Mouse (Mus musculus) spleen, adult 2 months (tissue): ENCODE data around the gene Slc9a9. TPM values are rescaled to one million over a fixed set of nuclear protein-coding genes. Genes with fewer than 3 reads are reported as not detected.

ENCODE experiments used
- DNase-seq, 2 experiments: peaks; one replicate each; pipeline versions ENCODE4 v3.0.0 to v3.0.0-alpha.2; 2012 to 2021; ENCODE audit warnings: low spot score in 2 of 2, low read depth in 1 of 2
- H3K27ac ChIP-seq: fragments of 200-500 bp; 2 replicates; pipeline ENCODE4 v1.5.1; 2012; ENCODE audit warnings: low read length, inconsistent platforms; ENCODE audit not compliant: insufficient read depth
- H3K27me3 ChIP-seq: fragments of 200-500 bp; 2 replicates; pipeline ENCODE4 v1.6.1; 2012; ENCODE audit warnings: mild to moderate bottlenecking, moderate library complexity, low read length, inconsistent platforms; ENCODE audit not compliant: control insufficient read depth, insufficient read depth
- H3K36me3 ChIP-seq: fragments of 200-500 bp; 2 replicates; pipeline ENCODE4 v1.6.1; 2012; ENCODE audit warnings: mild to moderate bottlenecking, low read length, inconsistent platforms; ENCODE audit not compliant: control insufficient read depth, insufficient read depth
- H3K4me1 ChIP-seq: fragments of 200-500 bp; 2 replicates; pipeline ENCODE4 v1.6.1; 2011; ENCODE audit warnings: inconsistent platforms; ENCODE audit not compliant: control insufficient read depth, insufficient read depth, insufficient read length
- H3K4me3 ChIP-seq: fragments of 200-500 bp; 2 replicates; pipeline ENCODE4 v1.5.1; 2011; ENCODE audit warnings: mild to moderate bottlenecking, inconsistent platforms; ENCODE audit not compliant: insufficient read depth, insufficient read length; ENCODE audit errors: extremely low read depth
- CTCF ChIP-seq: fragments of 200-500 bp; IDR thresholded peaks from 2 replicates; pipeline ENCODE4 v1.5.1; 2011; ENCODE audit warnings: mild to moderate bottlenecking, inconsistent platforms; ENCODE audit not compliant: insufficient read depth, insufficient read length, insufficient replicate concordance; ENCODE audit errors: extremely low read depth
- POLR2A ChIP-seq: fragments of 200-500 bp; IDR thresholded peaks from 2 replicates; pipeline ENCODE4 v1.6.1; 2011; ENCODE audit warnings: low read depth, low read length, inconsistent platforms
- WGBS: fragments of 180-500 bp; shearing (Covaris S2); methylation state at CpG from one replicate; pipeline ENCODE4 v1.1.7; 2018; 5-methylcytosine and 5-hydroxymethylcytosine counted together
- polyA plus RNA-seq: library from polyadenylated mRNA; depleted of rRNA; stranded (reverse); fragments of >200 nt; gene quantifications from 2 replicates; pipeline ENCODE4 v1.2.3, GENCODE M21; 2012

Slc9a9 gene
- polyA plus RNA-seq, 1 experiment = 8.3 TPM

DNA sequence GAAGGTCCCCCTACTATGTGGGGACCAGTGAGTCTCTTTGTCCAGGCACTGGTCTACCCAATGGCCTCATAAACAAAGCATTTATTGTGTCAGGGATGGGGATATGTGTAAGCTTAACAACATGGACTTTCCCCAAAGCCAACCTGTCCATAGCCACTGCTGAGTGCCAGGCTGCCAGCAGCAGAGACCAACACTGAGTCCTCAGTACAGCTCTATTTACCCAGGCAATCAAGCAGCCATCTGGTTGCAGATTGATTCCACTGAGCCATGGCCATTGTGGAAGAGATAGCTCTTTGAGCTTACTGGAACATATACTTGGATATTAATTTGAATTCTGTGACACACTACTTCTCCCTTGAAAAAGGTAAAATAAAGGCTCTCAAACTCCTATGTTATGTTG is 570.2 kb downstream of the Slc9a9 start:
- Histone ChIP-seq H3K27ac (no peak overlapping the region), H3K4me3 (no peak overlapping the region), H3K27me3 (no peaks in the 10 kb centered on the region), H3K36me3 (no peaks in the 10 kb centered on the region), H3K4me1 (no peaks in the 10 kb centered on the region)
- no peak for DNase-seq
- no peak for TF ChIP-seq POLR2A
- TF ChIP-seq CTCF = no peak

DNA sequence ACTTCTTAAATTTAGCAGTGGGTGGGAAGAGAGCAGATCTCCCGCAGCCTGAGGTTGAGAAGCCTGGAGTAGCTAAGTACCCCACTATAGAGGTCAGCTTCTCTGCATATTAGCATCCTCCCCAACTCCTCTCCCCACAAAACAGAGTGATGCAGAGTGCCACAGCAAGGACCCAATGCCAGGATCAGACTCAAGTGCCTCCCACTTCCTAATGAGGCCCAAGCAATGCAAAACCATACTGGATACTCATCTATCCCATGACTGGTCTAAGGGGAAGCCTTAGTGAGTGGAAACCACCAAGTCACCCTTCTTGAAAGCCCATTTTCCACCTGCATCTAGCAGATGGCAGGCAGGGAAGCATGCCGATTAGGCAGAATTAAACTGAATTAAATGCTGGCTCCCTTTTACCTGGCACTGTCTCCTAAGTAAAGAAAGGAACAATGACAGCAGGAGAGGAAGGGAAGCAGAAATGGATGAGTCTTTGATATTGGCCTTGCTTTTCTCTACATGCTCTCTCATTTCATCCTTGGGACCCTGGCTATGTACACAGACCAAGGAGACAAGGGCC is 573.0 kb downstream of the Slc9a9 start:
- TF ChIP-seq CTCF (no peak), POLR2A (no peak)
- Histone ChIP-seq H3K27ac (no peak overlapping the region), H3K4me1 (no peaks in the 10 kb centered on the region), H3K27me3 (no peaks in the 10 kb centered on the region), H3K4me3 (no peak overlapping the region), H3K36me3 (no peaks in the 10 kb centered on the region)
- WGBS = 89% methylated on average over 2 of the region's 2 CpGs
- DNase-seq = no peak

DNA sequence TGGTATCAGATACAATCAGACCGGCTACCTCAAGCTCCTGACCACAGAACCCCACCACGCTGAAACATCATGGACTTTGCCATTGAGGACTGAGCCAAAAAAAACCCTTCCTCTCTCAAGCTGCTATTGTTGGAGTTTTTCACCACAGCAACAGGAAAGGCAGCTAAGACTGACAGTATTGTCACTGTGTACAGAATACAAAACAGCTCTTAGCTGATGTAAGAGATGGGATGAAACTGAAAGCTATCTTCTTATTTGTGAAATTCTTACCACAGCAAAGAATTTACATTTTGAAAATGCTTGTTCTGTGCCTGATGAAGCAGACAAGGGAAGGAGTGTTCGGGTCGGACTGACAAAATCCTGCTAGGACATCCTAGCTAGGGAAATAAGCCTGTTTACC is 584.5 kb downstream of the Slc9a9 start:
- 57% methylated on average over 4 of the region's 4 CpGs for WGBS
- Histone ChIP-seq H3K27me3 (no peaks in the 10 kb centered on the region), H3K4me3 (no peak overlapping the region), H3K27ac (no peak overlapping the region), H3K4me1 (no peaks in the 10 kb centered on the region), H3K36me3 (no peaks in the 10 kb centered on the region)
- no peak for TF ChIP-seq POLR2A
- no peak for TF ChIP-seq CTCF
- DNase-seq = no peak

DNA sequence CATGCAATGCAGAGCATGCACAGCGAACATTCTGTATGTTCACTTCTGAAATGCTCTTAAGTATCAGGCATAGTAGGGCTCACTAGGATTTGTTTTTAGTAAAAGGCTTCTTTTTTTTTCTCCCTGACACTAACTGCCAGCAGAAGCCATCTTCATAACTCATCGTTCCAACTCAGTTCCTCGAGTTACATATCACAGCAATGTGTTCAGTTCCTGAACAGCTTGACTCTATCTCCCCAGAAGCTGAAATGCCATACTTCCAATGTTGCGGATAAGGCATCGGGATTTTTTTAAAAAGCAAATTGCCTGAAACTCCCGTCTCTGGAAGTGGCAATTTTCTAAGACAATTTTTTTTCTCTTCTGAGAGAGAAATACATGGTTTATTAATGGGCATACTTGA is 586.1 kb downstream of the Slc9a9 start:
- no peaks in the 10 kb centered on the region for H3K27me3 ChIP-seq
- TF ChIP-seq CTCF (no peak), POLR2A (no peak)
- no peaks in the 10 kb centered on the region for H3K4me1 ChIP-seq
- DNase-seq = no peak
- H3K4me3 ChIP-seq = no peak overlapping the region
- H3K27ac ChIP-seq = no peak overlapping the region
- H3K36me3 ChIP-seq = no peaks in the 10 kb centered on the region
- 90% methylated on average over 6 of the region's 6 CpGs for WGBS

DNA sequence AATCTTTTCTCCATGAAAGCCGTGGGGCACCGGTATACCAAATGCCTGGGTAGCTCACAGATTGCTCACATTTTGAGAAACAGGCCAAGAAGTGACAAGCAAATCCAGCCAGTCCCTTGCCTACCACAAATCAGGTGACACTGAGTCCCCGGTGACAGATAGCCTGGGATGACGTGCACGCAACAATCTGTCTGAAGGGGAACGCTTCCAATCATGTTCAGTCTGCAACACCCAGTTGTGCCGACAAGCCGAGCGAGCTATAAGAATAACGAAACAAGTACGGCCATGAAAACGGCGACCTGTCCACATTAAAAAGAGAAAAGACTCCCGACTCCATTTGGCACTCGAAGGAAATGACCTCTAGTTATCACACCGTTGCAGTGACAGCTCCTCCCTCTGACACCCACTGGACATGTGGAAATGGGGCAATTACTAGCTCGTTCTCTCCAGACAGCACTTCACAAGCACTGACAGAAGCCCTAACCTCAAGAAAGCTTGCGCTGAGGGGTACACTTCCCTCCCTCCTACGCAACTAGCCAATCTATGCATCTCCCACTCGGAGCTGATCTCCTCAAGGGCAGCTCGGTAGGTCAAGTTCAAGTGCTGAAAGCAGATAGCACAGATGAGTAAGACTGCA is 587.1 kb downstream of the Slc9a9 start:
- no peaks in the 10 kb centered on the region for H3K27me3 ChIP-seq
- no peak for DNase-seq
- no peak for TF ChIP-seq CTCF
- no peak for TF ChIP-seq POLR2A
- WGBS = 90% methylated on average over 21 of the region's 21 CpGs
- H3K27ac ChIP-seq = no peak overlapping the region
- no peaks in the 10 kb centered on the region for H3K36me3 ChIP-seq
- H3K4me1 ChIP-seq = no peaks in the 10 kb centered on the region
- H3K4me3 ChIP-seq = no peak overlapping the region

DNA sequence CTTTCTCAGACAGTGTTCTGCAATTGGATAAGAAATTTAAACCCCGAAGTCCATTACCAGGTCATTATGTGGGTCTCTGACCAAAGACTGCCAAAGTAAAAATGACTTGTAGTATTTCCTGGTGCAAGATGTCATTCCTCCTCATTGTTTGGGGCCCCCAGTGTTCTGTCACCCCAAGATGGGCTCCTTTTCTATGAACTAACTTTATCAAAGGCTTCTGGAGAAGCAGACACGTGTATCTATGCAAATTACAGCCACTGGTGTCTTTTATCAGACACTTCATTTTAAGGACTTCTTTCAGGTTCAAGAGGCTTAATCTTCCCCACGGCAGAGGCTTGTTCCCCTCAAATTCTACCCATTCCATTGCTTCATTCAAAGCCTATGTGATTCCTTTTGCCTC is 593.1 kb downstream of the Slc9a9 start:
- no peaks in the 10 kb centered on the region for H3K4me1 ChIP-seq
- 58% methylated on average over 3 of the region's 3 CpGs for WGBS
- H3K4me3 ChIP-seq = no peak overlapping the region
- H3K27me3 ChIP-seq = no peaks in the 10 kb centered on the region
- H3K36me3 ChIP-seq = no peaks in the 10 kb centered on the region
- no peak for TF ChIP-seq POLR2A
- no peak for TF ChIP-seq CTCF
- no peak for DNase-seq
- no peak overlapping the region for H3K27ac ChIP-seq

DNA sequence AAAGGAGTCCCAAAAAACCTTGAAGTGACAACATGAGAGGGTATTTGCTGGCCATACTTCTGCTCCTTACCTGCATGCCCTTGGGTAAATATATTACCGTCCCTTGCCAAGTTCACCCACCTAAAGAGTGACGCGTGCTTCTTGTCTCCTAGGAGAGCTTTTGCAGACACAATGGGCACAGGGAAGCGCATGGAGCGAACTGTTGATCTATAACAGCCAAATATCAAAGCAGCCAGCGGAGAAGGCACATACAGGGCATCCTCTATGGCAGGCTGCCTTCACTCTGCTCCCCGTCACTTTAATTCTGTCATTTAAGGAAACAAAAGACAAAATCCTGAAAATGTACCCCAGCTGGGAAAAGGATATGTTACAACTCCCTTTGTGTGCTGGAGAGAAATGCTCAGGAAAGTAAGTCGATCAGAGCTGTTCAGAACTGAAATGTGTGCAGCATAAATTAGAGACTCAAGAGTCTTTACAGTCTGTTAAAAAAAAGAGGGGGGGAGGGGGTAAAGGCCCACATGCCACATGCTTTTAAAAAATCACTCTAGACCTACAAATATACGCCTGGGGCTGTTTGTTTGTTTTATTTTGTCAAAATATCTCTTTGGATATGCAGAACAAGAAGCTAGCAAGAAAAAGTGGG is 594.3 kb downstream of the Slc9a9 start:
- 93% methylated on average over 9 of the region's 9 CpGs for WGBS
- Histone ChIP-seq H3K27ac (no peak overlapping the region), H3K4me3 (no peak overlapping the region), H3K27me3 (no peaks in the 10 kb centered on the region), H3K36me3 (no peaks in the 10 kb centered on the region), H3K4me1 (no peaks in the 10 kb centered on the region)
- TF ChIP-seq POLR2A = no peak
- TF ChIP-seq CTCF = no peak
- no peak for DNase-seq
